ENCODE assay signal across 8 mouse cellular contexts in genomic region chr9:75407803-75408202, GRCm38 (mm10). TPM values are rescaled to one million over a fixed set of nuclear protein-coding genes. Genes with fewer than 3 reads are reported as not detected.
DNase-seq lines count a peak whose midpoint lies in the region; ATAC-seq and TF ChIP-seq lines count a peak whose summit lies in the region.

No protein-coding gene starts in this region.

- H3K9me3 ChIP-seq in ES-Bruce4 (replicated peaks; ENCODE audit: control insufficient read depth, insufficient read depth, low read length, poor library complexity, severe bottlenecking), result no peaks in the 10 kb centered on the region
- H3K9me3 ChIP-seq in embryonic facial prominence, embryonic 10.5 days, result no peaks in the 10 kb centered on the region
- no peaks in the 10 kb centered on the region for H3K9me3 ChIP-seq in heart, embryonic 12.5 days (replicated peaks)

- TF ChIP-seq EP300 in ES-Bruce4 (IDR thresholded peaks at IDR 0.05; ENCODE audit: insufficient read depth, low read depth, low read length), result no peak

- H3K4me1 ChIP-seq in ES-Bruce4 (ENCODE audit: control insufficient read depth, insufficient read depth, low read length), result peaks cover 2% of the 10 kb centered on the region
- peaks cover 62% of the 10 kb centered on the region for H3K4me1 ChIP-seq in embryonic facial prominence, embryonic 10.5 days
- H3K4me1 ChIP-seq in heart, embryonic 12.5 days (replicated peaks), result peaks cover 57% of the 10 kb centered on the region

- TF ChIP-seq CTCF in ES-Bruce4 (IDR thresholded peaks at IDR 0.05; ENCODE audit: low read depth, low read length), result no peak

- H3K9ac ChIP-seq in ES-Bruce4 (ENCODE audit: low read depth, poor library complexity, severe bottlenecking), result peak overlapping the region; percentile 60; the same call in 1 of the 2 replicates
- peak overlapping the region; percentile 63; the same call in 1 of the 2 replicates for H3K9ac ChIP-seq in heart, embryonic 12.5 days

- peak overlapping the region; percentile 66 for H3K4me2 ChIP-seq in heart, embryonic 12.5 days

- peaks cover 3% of the 10 kb centered on the region for H3K36me3 ChIP-seq in ES-Bruce4 (ENCODE audit: control insufficient read depth, insufficient read depth, low read length, poor library complexity, severe bottlenecking)
- 0 out of 2 replicates have a peak, but pooled peaks cover 5% of the 10 kb centered on the region for H3K36me3 ChIP-seq in embryonic facial prominence, embryonic 10.5 days (replicated peaks)
- no peaks in the 10 kb centered on the region for H3K36me3 ChIP-seq in heart, embryonic 12.5 days

- ATAC-seq in heart, embryonic 12.5 days (ENCODE audit: insufficient number of reproducible peaks, low FRiP score), result no peak
- ATAC-seq in erythroid progenitor cell, adult 5-6 weeks (replicated peaks; ENCODE audit: low FRiP score, poor library complexity, severe bottlenecking), result no peak

- 19% methylated on average over 10 of the region's 10 CpGs for WGBS in embryonic facial prominence, embryonic 10.5 days
- 10% methylated on average over 10 of the region's 10 CpGs for WGBS in heart, embryonic 12.5 days

- no peak overlapping the region for H3K27ac ChIP-seq in ES-Bruce4 (ENCODE audit: insufficient read depth, low read length)
- no peak overlapping the region for H3K27ac ChIP-seq in embryonic facial prominence, embryonic 10.5 days (replicated peaks)
- H3K27ac ChIP-seq in heart, embryonic 12.5 days (ENCODE audit: poor library complexity, severe bottlenecking), result peak overlapping the region; percentile 52; the same call in 1 of the 2 replicates

- 0 out of 2 replicates have a peak overlapping the region, but pooled peaks have one; percentile 16 for H3K4me3 ChIP-seq in ES-Bruce4 (ENCODE audit: low read depth, low read length)
- peak overlapping the region; percentile 96 for H3K4me3 ChIP-seq in embryonic facial prominence, embryonic 10.5 days
- H3K4me3 ChIP-seq in heart, embryonic 12.5 days, result peak overlapping the region; percentile 41

- H3K27me3 ChIP-seq in ES-Bruce4 (ENCODE audit: control insufficient read depth, insufficient read depth, low read length, poor library complexity, severe bottlenecking), result no peaks in the 10 kb centered on the region
- no peaks in the 10 kb centered on the region for H3K27me3 ChIP-seq in embryonic facial prominence, embryonic 10.5 days (replicated peaks; ENCODE audit: low read depth, poor library complexity, severe bottlenecking)
- H3K27me3 ChIP-seq in heart, embryonic 12.5 days (replicated peaks), result no peaks in the 10 kb centered on the region

- peak; percentile 40 to 44 for DNase-seq in B cell, adult 2 months
- peak; percentile 37 for DNase-seq in embryonic facial prominence, embryonic 10.5 days (ENCODE audit: low spot score)
- DNase-seq in kidney, postnatal 14 days, result peak; percentile 58
- peak; percentile 56 for DNase-seq in lung, postnatal 10 days
- DNase-seq in right cerebral cortex, postnatal 36 days (ENCODE audit: low spot score in 2 of 2), result peak; percentile 49 to 69

- TF ChIP-seq POLR2A in ES-Bruce4 (IDR thresholded peaks at IDR 0.05; ENCODE audit: insufficient read depth, low read length), result no peak

RNA-seq across cellular contexts. Expression of gene Mapk6, which starts 2.0 kb away (rescaled TPM):
- polyA plus RNA-seq in ES-Bruce4 (2011; ENCODE audit: insufficient read depth, insufficient read length, low read depth, missing spikeins), result 130 and 147 TPM in 2 replicates
- 149 and 151 TPM in 2 replicates for polyA plus RNA-seq in embryonic facial prominence, embryonic 10.5 days (2016; fragmentation: Nextera tagmentation; extraction: Ambion mirVana)
- polyA plus RNA-seq in heart, embryonic 12.5 days (2016; fragmentation: Nextera tagmentation; extraction: Ambion mirVana), result 66.9 and 68.4 TPM in 2 replicates
- total RNA-seq in erythroid progenitor cell, adult 5-6 weeks (2015; ENCODE audit: low replicate concordance), result 7.1 and 8.3 TPM in 2 replicates
- 4.1 and 6.8 TPM in 2 replicates for total RNA-seq in erythroid progenitor cell, adult 5-6 weeks (2017; ENCODE audit: low replicate concordance)

RNA-seq across cellular contexts. Expression of gene Leo1, which starts 33.5 kb away (rescaled TPM):
- 56.3 and 57.7 TPM in 2 replicates for polyA plus RNA-seq in ES-Bruce4 (2011; ENCODE audit: insufficient read depth, insufficient read length, low read depth, missing spikeins)
- polyA plus RNA-seq in embryonic facial prominence, embryonic 10.5 days (2016; fragmentation: Nextera tagmentation; extraction: Ambion mirVana), result 53.9 and 57.7 TPM in 2 replicates
- polyA plus RNA-seq in heart, embryonic 12.5 days (2016; fragmentation: Nextera tagmentation; extraction: Ambion mirVana), result 33.8 and 37.0 TPM in 2 replicates
- total RNA-seq in erythroid progenitor cell, adult 5-6 weeks (2015; ENCODE audit: low replicate concordance), result 4.6 and 7.9 TPM in 2 replicates
- total RNA-seq in erythroid progenitor cell, adult 5-6 weeks (2017; ENCODE audit: low replicate concordance), result 9.8 and 17.5 TPM in 2 replicates

Comparison
In these comparisons a context has a peak if more than half of its experiments do, and no peak if none do; other contexts are left out.
1. H3K4me3 ChIP-seq: peak in every context shown above with its lines; median percentile 96 in embryonic facial prominence, embryonic 10.5 days; 41 in heart, embryonic 12.5 days; 16 in ES-Bruce4.